Mouse (Mus musculus): ENCODE data around the gene Rab31. TPM values are rescaled to one million over a fixed set of nuclear protein-coding genes. Genes with fewer than 3 reads are reported as not detected.

Rab31 gene
- 10 to 100 TPM; 22.0 to 24.1 TPM for total RNA-seq (2021)
- long read RNA-seq, experiment 1, transcript Rab31-201 (7 exons, 3,473 nt) = major isoform, 28 of 40 reads
- long read RNA-seq, experiment 1, partial matches to known transcripts = 11 of 40 reads
- long read RNA-seq, experiment 1, other reads (novel, unspliced or antisense) = 1 of 40 reads
- long read RNA-seq, experiment 2, transcript Rab31-201 (7 exons, 3,473 nt) = major isoform, 20 of 25 reads
- long read RNA-seq, experiment 2, partial matches to known transcripts = 0 of 25 reads
- long read RNA-seq, experiment 2, other reads (novel, unspliced or antisense) = 5 of 25 reads

DNA sequence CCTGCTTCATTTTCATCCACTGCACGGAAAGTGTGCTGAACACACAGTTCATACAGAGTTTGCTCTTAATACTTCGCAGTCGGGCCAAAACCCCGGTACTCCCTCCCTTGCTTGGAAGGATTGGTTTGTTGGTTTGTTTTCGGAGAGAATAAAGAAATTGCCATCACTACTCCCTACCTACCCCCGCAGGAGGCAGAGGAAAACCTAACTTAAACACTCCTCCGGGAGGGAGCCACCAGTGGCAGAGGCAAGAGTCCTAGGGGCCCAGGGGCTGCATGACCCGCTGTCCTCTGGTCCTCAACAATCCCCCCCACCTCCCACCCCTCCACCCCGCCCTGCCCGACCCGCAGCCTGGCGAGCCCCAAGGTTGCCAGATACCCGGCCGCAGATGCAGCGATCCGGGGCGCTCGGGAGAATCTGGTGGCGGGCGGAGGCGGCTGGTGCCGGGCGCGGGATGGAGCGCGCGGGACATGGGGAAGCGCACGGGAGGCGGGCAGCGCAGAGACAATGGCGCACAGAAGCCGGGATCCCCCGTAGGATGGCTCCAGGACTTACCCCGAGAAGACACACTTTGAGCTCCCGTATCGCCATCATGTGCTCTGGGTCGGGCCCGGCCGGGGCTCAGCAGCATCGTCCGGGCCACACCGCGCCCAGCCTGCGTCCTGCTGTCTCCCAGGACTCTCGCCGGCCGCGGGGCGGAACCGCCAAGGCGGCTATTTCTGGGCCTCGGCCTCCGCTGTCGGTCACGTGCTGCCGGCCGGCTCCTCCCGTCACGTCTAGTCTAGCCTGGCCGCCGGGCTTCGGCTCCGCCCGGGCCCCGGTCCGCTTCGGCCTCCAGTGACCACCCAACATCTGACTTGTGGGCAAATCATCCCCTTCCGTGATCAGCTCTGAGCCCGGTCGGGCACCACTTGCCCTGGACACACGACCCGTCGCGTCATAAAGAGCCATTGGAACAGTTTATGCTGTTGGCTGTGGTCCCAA, at the start of gene Rab31:
Gene Rab31 (minus strand): TSS at position 802 of the 984 bp plus-strand sequence.
- DNase-seq = peak; percentile 89

DNA sequence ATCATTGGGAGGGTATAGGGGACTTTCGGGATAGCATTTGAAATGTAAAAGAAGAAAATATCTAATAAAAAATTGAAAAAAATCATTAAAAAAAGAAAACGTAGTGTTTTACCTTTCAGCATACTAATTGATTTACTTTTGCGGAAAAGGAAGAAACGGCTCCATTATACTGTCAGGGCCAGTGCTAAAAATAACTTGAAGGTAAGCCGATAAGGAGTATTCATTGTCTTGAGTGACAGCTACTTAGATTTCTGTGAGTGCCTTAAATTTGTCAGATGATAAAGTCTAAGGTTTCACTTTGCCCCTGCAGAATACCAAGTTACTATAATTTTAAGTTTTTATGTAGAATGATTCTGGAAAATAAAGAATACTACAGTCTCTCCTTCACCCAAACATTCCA, 47.6 kb upstream of the Rab31 start:
- no peak for DNase-seq

GRCm38 (mm10) chr17:65813763-65814162, 41.2 kb upstream of the Rab31 start:
- no peak for DNase-seq

- DNase-seq = no peak
Measured at GRCm38 (mm10) chr17:65811032-65811431, 38.5 kb upstream of the Rab31 start.

GRCm38 (mm10) chr17:65806416-65806815, 33.9 kb upstream of the Rab31 start:
- DNase-seq = no peak

GRCm38 (mm10) chr17:65805966-65806365, 33.4 kb upstream of the Rab31 start:
- no peak for DNase-seq

DNA sequence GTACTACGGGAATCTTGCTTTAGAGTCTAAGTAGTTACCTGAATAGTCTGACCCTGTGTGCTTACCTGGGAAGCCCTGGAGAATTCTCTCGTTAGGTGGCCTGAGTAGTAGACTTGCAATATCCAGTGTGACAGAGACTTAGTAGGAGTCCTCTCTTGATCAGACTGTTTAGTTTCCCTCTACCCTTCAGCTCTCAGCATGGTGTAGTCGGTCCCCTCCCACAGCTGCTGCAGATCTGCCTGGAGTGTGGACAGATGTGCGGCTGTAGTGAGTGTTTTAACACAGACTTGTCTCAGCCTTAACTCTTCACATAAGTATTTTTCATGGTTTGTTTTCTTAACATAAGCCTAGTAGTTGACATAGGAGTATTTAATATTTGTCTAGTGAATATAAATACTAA, 29.5 kb upstream of the Rab31 start:
- DNase-seq = no peak

- DNase-seq = no peak
Measured at GRCm38 (mm10) chr17:65800451-65800850, 27.9 kb upstream of the Rab31 start.

DNA sequence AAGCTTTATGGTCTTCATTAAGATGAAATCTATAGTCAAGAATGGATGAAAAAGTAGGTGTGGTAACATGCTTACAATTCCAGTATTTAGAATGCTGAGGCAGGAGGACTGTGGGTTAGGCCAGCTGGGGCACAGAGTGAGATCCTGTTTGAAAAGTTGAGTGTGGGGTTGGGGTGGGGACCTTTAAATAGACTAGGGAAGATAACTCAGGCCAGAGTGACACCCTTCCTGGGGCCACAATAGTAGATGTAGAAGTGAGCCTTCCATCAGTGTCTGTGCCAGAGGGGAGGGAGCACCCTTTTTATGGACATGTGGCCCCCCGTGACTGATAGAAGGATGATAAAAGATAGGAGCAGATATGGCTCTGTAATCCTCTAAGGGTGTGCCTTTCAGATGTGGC, 26.8 kb upstream of the Rab31 start:
- DNase-seq = no peak

GRCm38 (mm10) chr17:65798446-65798845, 25.9 kb upstream of the Rab31 start:
- DNase-seq = no peak

GRCm38 (mm10) chr17:65796056-65796455, 23.5 kb upstream of the Rab31 start:
- no peak for DNase-seq

DNA sequence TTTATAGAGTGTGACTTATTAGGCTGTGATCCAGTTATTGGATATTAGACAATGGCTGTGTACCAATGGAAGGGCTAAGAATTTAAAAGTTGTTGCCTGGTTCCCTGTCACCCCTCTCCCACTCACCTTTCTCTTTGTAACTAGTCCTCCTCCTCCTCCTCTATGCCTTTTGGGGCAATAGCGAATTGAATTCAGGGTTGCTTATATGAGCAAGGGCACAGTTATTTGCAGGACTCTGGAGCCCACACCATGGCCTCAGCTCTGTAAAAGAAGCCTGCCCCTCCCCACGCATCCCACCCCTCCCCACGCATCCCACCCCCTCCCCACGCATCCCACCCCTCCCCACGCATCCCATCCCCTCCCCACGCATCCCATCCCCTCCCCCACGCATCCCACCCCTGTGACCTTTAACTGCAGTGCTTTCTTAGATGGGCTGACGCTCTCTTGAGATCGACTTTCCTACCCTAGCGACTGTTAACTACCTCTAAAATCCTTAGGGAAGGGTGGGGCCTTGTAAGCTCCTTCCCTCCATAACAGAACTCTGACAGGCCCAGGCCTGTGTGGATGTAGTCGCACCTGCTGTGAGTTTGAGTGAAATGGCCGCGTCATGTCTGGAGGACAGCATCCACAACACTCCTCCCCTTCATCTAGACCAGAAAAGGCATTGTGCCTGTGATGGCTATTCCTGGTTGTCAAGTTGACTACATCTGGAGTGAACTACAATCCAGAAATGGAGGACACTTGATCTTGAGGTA, 21.7 kb upstream of the Rab31 start:
- DNase-seq = no peak

DNA sequence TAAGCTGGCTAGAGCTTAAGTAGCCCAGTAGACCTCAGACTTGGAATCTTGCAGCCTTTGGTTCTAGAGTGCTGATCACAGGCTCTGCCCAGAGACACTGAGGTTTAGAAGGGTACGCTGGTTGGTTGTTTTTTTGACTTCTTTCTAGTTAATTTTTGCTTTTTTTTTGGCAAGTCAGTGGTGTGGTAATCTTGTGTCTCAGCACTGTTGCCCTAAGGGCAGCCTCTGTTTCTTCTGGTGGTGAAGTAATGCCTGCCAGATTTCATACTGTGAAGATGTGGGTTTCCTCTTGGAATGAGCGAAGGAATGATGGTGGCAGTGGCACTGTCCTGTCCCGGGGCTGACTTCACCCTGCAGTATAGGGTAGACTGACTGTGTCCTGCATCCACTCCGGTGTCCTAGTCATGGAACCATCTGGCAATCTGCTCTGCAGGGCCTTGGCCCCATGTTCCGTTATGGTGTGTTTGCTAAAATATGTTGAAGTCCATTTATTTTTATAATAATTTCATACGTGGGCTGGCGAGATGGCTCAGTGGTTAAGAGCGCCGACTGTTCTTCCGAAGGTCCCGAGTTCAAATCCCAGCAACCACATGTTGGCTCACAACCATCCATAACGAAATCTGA, 20.9 kb upstream of the Rab31 start:
- no peak for DNase-seq

- DNase-seq = no peak
Measured at GRCm38 (mm10) chr17:65791161-65791560, 18.6 kb upstream of the Rab31 start.

DNA sequence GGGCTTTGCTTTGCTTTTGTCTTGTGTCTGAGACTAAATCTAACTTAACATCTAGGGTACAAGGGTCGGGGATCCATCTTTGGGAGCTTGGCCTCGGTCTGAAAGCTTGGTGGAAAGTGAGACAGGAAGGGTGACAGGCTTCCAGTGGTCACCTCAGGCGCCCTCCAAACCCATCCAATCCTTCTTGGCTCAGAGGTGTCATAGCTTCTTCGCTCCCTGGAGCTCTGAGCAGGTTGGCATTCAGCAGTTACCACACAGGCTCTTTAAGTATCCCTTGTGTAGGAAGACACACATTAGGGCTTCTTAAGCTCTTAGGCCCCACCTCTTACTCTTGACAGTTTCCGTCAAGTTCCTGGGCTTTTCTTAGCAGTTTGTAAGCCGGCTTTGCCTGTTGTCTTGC, 17.0 kb upstream of the Rab31 start:
- DNase-seq = no peak

DNA sequence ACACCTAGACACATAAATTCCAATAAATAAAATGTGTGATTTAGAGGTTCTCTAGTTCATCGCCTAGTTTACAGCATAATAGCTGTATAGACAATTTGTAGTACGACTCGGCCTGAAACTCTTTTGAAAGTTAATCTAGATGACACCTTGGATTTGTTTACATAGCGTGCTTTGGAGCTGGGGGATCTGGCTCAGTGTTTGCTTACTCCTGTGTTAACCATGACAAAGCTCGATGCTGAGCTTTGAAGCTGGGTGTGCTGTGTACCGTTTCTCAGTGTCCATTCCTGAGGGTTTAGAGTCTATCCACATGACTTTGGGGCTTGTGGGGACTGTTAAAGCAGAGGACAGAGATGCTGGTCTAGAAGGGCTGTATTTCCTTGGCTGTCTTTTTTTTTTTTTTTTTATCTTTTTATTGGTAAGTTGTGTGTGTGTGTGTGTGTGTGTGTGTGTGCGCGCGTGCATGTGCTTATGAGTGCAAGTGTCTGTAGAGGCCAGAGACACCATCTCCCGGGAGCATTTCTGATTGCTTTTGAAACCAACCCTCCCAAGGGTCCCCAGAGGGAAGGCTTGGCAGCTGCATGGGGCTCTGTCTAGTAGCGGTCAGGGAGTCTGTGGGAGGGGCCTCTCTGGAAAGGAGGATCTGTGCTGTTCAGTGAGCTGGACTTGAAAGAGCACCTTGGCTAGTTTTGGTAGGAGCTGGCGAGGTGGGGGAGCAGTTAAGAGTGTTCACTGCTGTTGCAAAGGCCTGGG, 16.2 kb upstream of the Rab31 start:
- peak; percentile 48 for DNase-seq

GRCm38 (mm10) chr17:65787261-65787660, 14.7 kb upstream of the Rab31 start:
- no peak for DNase-seq

- DNase-seq = no peak
Measured at GRCm38 (mm10) chr17:65786225-65786624, 13.7 kb upstream of the Rab31 start.

DNA sequence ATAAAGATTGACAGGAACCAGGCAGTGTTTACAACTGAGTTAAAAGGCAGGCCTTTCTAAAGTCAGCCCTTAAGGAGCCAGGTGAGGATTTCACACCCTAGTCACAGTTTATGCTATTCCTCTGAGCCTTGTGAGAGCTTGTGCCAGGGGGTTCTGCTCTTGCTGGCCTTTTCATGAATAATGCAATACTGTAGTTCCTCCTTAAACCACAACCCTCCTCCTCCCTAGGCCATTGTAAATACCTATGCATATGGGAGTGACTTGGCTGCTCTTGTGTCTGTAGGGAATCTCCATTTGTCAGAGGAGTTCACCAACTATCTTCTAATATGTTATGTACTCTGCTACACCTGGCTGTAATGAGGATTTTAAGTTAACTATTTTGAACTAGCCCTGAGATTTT, 13.2 kb upstream of the Rab31 start:
- DNase-seq = no peak

GRCm38 (mm10) chr17:65784610-65785140, 12.1 kb upstream of the Rab31 start:
- no peak for DNase-seq
